Mouse (Mus musculus) E14TG2a.4 (cell line): Measurements from ENCODE around the gene Cnot8.

Experiments
- CTCF ChIP-seq: conservative IDR thresholded peaks from 2 replicates; pipeline ENCODE4 v1.5.1; 2014; ENCODE audit warnings: low read length
- NANOG ChIP-seq: IDR thresholded peaks from 2 replicates; pipeline ENCODE4 v1.6.1; 2014; ENCODE audit warnings: borderline replicate concordance, low read length, mixed read lengths
- POU5F1 ChIP-seq: IDR thresholded peaks from 2 replicates; pipeline ENCODE4 v1.6.1; 2014; ENCODE audit warnings: low read length, borderline replicate concordance

DNA sequence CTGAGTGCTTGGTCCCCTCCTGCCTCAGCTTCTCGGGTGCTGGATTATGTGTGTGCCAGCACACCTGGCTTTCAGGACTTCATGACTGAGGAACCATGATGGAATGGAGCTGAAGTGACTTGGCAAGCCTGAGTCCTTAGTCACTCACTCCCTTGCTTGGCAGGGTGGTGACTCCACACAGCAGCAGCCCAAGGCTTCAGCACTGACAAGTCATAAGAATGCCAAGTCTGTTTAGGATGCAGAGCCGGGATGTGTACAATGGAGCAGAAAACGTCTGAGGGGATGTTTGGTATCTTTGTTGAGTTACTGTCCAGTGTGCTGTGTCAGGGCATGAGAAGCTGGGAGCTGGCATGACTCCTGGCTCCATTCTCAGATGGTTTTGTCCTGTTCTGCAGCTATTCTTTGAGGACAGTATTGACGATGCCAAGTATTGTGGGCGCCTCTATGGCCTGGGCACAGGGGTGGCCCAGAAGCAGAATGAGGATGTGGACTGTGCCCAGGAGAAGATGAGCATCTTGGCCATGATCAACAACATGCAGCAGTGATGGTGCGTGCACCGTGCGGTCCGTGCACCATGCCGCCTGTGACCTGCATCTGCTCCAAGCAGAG, 13.2 kb downstream of the Cnot8 start:
- no peak for TF ChIP-seq CTCF
- no peak for TF ChIP-seq NANOG
- no peak for TF ChIP-seq POU5F1
